Mouse (Mus musculus) frontal cortex, adult 2 months (tissue): ENCODE measurements around the gene Gpd1l. TPM values are rescaled to one million over a fixed set of nuclear protein-coding genes. Genes with fewer than 3 reads are reported as not detected.
"Not testable (repeated sequence)": the region's sequence is repeated elsewhere in the genome, so short reads cannot be mapped to it uniquely, and the experiment has no call there.

Experiments
- DNase-seq, 2 experiments: peaks; one replicate each; pipeline ENCODE4 v3.0.0; 2022; ENCODE audit warnings: low spot score in 1 of 2; ENCODE audit errors: extremely low spot score in 1 of 2
- polyA plus RNA-seq: library from polyadenylated mRNA; depleted of rRNA; stranded (reverse); fragments of >200 nt; gene quantifications from 2 replicates; pipeline ENCODE4 v1.2.3, GENCODE M21; 2012; rRNA removed

Gpd1l gene
- 59.7 and 61.4 TPM in 2 replicates for polyA plus RNA-seq

- DNase-seq = peak; percentile 94 to 98
These were observed at the start of gene Gpd1l for GRCm38 (mm10) chr9:114933723-114934171. Gpd1l (minus strand) TSS chr9:114933987.

- peak in 1 of 2 experiments; percentile 43 for DNase-seq
These were observed 49.0 kb upstream of the Gpd1l start, which contains the start of gene Rps27rt for GRCm38 (mm10) chr9:114982689-114983360. Rps27rt (minus strand) TSS chr9:114982739.

DNA sequence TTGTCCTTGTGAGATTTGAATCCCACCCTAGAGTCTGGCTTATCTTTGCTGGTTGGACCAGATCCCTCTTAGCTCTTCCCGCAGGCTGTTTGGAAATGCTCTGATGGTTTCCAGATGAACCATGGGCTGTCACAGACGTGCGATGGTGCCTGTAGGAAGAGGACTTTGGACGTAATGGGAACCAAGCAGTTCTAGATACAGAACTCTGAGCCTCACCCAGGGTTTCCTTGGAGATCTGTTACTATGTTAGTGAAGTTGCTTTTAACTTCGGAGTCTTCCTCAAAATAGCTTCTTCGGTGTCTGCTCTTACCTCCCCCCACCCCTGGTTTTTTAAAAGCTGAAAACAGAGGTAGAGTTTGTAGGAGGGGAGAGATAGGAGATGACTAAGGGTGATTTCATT, 46.2 kb upstream of the Gpd1l start:
- peak in 1 of 2 experiments; percentile 36 for DNase-seq

- DNase-seq = peak; percentile 69 to 89
These were observed 44.7 kb upstream of the Gpd1l start, which contains the start of gene Osbpl10 for GRCm38 (mm10) chr9:114978281-114979111. Osbpl10 (plus strand) TSS chr9:114978569.

GRCm38 (mm10) chr9:114977461-114978280, 43.9 kb upstream of the Gpd1l start:
- peak; percentile 62 to 72 for DNase-seq

DNA sequence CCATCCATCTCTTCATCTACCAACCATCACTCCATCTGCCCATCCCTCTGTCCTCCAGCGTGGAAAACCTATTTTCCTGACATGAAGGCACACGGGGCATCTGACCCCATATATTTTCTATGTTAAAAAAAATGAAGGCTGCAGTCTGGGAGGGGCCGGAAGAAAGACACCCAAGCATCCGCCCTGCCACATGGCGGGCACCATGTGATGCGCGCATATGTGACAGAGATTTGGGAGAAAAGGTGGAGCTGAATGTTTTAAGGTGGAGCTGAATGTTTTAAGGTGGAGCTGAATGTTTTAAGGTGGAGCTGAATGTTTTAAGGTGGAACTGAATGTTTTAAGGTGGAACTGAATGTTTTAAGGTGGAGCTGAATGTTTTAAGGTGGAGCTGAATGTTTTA, 32.5 kb upstream of the Gpd1l start:
- DNase-seq = not testable (repeated sequence)

- no peak for DNase-seq
These were observed 30.3 kb upstream of the Gpd1l start for GRCm38 (mm10) chr9:114964093-114964492.

GRCm38 (mm10) chr9:114960844-114961243, 27.1 kb upstream of the Gpd1l start:
- no peak for DNase-seq

GRCm38 (mm10) chr9:114960043-114960789, 26.4 kb upstream of the Gpd1l start:
- DNase-seq = no peak

- DNase-seq = peak in 1 of 2 experiments; percentile 66
These were observed 23.2 kb upstream of the Gpd1l start for GRCm38 (mm10) chr9:114956945-114957344.

DNA sequence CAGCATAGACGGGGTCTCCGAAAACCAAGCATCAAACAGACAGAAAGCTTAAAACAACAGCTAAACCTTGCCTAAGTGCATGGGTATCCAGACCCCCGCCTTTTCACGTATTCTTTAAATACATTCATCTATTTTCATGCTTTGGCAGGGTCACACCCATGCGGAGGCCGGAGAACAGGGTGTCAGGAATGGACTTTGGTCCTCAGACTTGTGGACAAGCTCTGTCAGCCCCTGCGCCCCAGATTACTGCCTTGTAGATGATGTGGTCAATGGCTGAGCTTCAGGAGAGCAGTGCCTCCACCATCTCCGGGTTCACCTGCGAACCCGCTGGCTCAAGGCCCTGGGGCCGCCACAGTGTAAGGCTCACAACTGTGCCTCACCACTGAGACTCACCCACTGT, 21.6 kb upstream of the Gpd1l start:
- DNase-seq = no peak

DNA sequence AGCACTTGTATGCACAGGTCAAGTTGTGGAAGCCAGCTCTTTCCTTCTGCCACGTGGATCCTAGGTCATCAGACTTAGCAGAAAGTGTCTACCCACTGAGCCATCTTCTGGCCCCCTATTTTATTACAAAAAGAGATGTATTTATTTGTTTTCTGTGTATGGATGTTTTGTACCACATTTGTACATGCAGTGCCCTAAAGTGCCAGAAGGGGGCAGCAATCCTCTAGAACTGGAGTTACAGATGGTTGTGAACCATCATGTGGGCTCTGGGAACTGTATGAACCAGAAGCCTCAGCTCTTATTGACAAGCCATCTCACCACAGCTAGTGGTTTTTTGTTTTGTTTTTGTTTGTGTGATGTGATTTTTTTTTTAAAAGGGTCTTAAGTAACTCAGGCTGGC, 19.1 kb upstream of the Gpd1l start:
- no peak for DNase-seq

- peak in 1 of 2 experiments; percentile 19 for DNase-seq
These were observed 14.6 kb upstream of the Gpd1l start for GRCm38 (mm10) chr9:114948395-114948794.

DNA sequence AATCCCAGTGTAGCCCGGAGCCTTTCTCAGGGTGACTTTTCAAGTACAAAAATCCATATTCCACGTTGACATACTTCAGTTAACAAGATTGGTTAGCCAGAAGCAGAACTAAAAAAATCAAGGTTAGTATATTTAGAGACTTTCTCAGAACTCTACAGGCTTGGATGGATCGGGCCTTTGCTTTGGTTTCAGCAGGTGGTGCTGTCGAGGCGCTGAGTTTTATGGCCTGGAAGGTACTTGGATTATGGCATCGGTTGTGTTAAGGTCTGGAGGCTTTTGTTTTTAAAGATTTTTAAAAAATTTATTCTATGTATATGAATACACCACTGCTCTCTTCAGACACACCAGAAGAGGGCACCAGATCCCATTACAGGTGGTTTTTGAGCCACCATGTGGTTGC, 11.8 kb upstream of the Gpd1l start:
- no peak for DNase-seq

GRCm38 (mm10) chr9:114944642-114945041, 10.9 kb upstream of the Gpd1l start:
- DNase-seq = no peak

GRCm38 (mm10) chr9:114936687-114937086, 2.9 kb upstream of the Gpd1l start:
- DNase-seq = no peak

- no peak for DNase-seq
These were observed 1.5 kb upstream of the Gpd1l start for GRCm38 (mm10) chr9:114935321-114935720.

DNA sequence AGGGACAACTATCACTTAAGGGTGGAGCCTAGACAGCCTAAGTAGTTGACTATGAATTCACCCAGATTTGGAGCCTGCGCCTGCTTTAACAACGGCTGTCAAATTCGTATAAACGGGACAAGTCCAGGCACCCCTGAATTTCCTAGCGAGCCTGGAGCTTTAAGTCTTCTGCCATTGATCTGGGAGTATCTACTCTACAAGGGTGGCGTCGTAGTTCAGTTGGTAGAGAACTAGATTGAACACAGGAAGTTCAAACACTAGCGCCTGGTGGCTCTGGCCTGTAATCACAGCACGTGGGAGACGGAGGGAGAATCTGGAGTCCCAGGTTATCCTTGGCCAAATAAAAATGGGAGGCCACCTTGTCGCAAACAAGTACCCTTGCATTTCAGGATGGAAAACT, 444 bp upstream of the Gpd1l start:
- no peak for DNase-seq

DNA sequence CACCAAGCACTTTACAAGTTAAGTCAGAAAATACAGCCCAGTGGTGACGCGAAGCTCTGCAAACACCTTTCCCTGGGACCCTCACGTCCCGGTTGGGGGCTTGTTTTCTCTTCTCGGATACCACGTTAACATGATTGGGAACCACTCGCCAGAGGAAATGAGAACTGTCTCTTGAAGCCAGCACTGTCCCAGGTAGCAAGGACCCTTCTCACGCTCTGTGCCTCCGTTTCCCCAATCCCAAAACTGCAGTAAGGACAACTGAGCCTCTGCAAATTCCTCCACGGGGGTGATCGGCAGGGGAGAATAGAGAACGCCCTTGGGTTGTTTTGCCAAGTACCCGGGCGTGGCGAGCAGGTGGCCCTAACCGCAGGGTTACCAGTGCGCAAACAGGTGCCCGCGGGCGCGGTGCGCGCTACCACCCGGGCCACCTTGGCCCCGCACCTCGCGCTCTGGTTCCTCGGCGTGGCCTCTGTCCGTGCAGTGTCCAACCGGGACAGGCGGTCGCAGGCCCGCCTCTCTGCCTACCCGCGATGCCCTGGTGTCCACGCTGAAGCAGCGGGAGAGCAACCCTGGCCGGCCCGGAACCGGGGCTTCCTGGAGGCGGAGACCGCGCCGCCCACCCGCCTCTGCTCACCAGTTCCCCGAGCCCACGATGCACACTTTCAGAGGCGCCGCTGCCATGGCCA, 607 bp downstream of the Gpd1l start:
- DNase-seq = peak in 1 of 2 experiments; percentile 24
